Mouse (Mus musculus): ENCODE data around the gene Nab1. TPM values are rescaled to one million over a fixed set of nuclear protein-coding genes. Genes with fewer than 3 reads are reported as not detected.

The Nab1 gene
- polyA plus RNA-seq, 1 experiment from 2014 or later, result 8.0 TPM

GRCm38 (mm10) chr1:52463305-52463704 is 37.2 kb downstream of the Nab1 start:
- no peak for ATAC-seq
- no peak overlapping the region for H3K4me2 ChIP-seq (ENCODE audit: low read length)
- no peaks in the 10 kb centered on the region for H3K27me3 ChIP-seq (replicated peaks; ENCODE audit: control insufficient read depth, insufficient read depth, low read length)
- WGBS, result 83% methylated on average over 6 of the region's 6 CpGs
- H3K36me3 ChIP-seq (ENCODE audit: control insufficient read depth, insufficient read depth, low read length), result no peaks in the 10 kb centered on the region
- no peak overlapping the region for H3K27ac ChIP-seq (ENCODE audit: low read depth, low read length)
- no peaks in the 10 kb centered on the region for H3K4me1 ChIP-seq (ENCODE audit: control insufficient read depth, insufficient read depth, low read depth, low read length)
- no peaks in the 10 kb centered on the region for H3K9me3 ChIP-seq (ENCODE audit: control insufficient read depth, low read length)
- no peak overlapping the region for H3K4me3 ChIP-seq (ENCODE audit: low read length)
- no peak overlapping the region for H3K9ac ChIP-seq (ENCODE audit: low read depth, low read length)

GRCm38 (mm10) chr1:52456571-52456970 is 43.9 kb downstream of the Nab1 start:
- no peak for ATAC-seq
- 48% methylated on average over 7 of the region's 7 CpGs for WGBS
- no peaks in the 10 kb centered on the region for H3K36me3 ChIP-seq (ENCODE audit: control insufficient read depth, insufficient read depth, low read length)
- no peak overlapping the region for H3K9ac ChIP-seq (ENCODE audit: low read depth, low read length)
- no peak overlapping the region for H3K27ac ChIP-seq (ENCODE audit: low read depth, low read length)
- no peaks in the 10 kb centered on the region for H3K27me3 ChIP-seq (replicated peaks; ENCODE audit: control insufficient read depth, insufficient read depth, low read length)
- no peaks in the 10 kb centered on the region for H3K9me3 ChIP-seq (ENCODE audit: control insufficient read depth, low read length)
- no peak overlapping the region for H3K4me3 ChIP-seq (ENCODE audit: low read length)
- no peaks in the 10 kb centered on the region for H3K4me1 ChIP-seq (ENCODE audit: control insufficient read depth, insufficient read depth, low read depth, low read length)
- H3K4me2 ChIP-seq (ENCODE audit: low read length), result no peak overlapping the region

- H3K4me2 ChIP-seq (ENCODE audit: low read length), result no peak overlapping the region
- H3K4me3 ChIP-seq (ENCODE audit: low read length), result no peak overlapping the region
- H3K4me1 ChIP-seq (ENCODE audit: control insufficient read depth, insufficient read depth, low read depth, low read length), result no peaks in the 10 kb centered on the region
- ATAC-seq, result no peak
- 91% methylated on average over 3 of the region's 3 CpGs for WGBS
- H3K9ac ChIP-seq (ENCODE audit: low read depth, low read length), result no peak overlapping the region
- H3K9me3 ChIP-seq (ENCODE audit: control insufficient read depth, low read length), result no peaks in the 10 kb centered on the region
- no peaks in the 10 kb centered on the region for H3K36me3 ChIP-seq (ENCODE audit: control insufficient read depth, insufficient read depth, low read length)
- H3K27ac ChIP-seq (ENCODE audit: low read depth, low read length), result no peak overlapping the region
- H3K27me3 ChIP-seq (replicated peaks; ENCODE audit: control insufficient read depth, insufficient read depth, low read length), result no peaks in the 10 kb centered on the region
Observed at GRCm38 (mm10) chr1:52454509-52455001, 45.9 kb downstream of the Nab1 start.

- H3K4me2 ChIP-seq (ENCODE audit: low read length), result no peak overlapping the region
- 74% methylated on average over 1 of the region's 1 CpGs for WGBS
Observed at GRCm38 (mm10) chr1:52451360-52451759, 49.1 kb downstream of the Nab1 start.

GRCm38 (mm10) chr1:52435856-52436255 is 64.6 kb downstream of the Nab1 start:
- Histone ChIP-seq H3K27me3 (replicated peaks; ENCODE audit: control insufficient read depth, insufficient read depth, low read length) (no peaks in the 10 kb centered on the region), H3K4me2 (ENCODE audit: low read length) (no peak overlapping the region), H3K9ac (ENCODE audit: low read depth, low read length) (no peak overlapping the region), H3K4me1 (ENCODE audit: control insufficient read depth, insufficient read depth, low read depth, low read length) (no peaks in the 10 kb centered on the region), H3K27ac (ENCODE audit: low read depth, low read length) (no peak overlapping the region), H3K9me3 (ENCODE audit: control insufficient read depth, low read length) (no peaks in the 10 kb centered on the region), H3K36me3 (ENCODE audit: control insufficient read depth, insufficient read depth, low read length) (no peaks in the 10 kb centered on the region), H3K4me3 (ENCODE audit: low read length) (no peak overlapping the region)
- peak; percentile 40; the same call in 1 of the 2 replicates for ATAC-seq
- 65% methylated on average over 6 of the region's 6 CpGs for WGBS

More at GRCm38 (mm10) chr1:52451360-52451759, 49.1 kb downstream of the Nab1 start:
- Histone ChIP-seq H3K27me3 (replicated peaks; ENCODE audit: control insufficient read depth, insufficient read depth, low read length) (no peaks in the 10 kb centered on the region), H3K27ac (ENCODE audit: low read depth, low read length) (no peak overlapping the region), H3K9ac (ENCODE audit: low read depth, low read length) (no peak overlapping the region), H3K36me3 (ENCODE audit: control insufficient read depth, insufficient read depth, low read length) (no peaks in the 10 kb centered on the region), H3K4me3 (ENCODE audit: low read length) (no peak overlapping the region), H3K4me1 (ENCODE audit: control insufficient read depth, insufficient read depth, low read depth, low read length) (no peaks in the 10 kb centered on the region), H3K9me3 (ENCODE audit: control insufficient read depth, low read length) (no peaks in the 10 kb centered on the region)
- ATAC-seq, result no peak

GRCm38 (mm10) chr1:52434085-52434484 is 66.4 kb downstream of the Nab1 start:
- ATAC-seq, result no peak
- 87% methylated on average over 4 of the region's 4 CpGs for WGBS

GRCm38 (mm10) chr1:52431806-52432205 is 68.7 kb downstream of the Nab1 start:
- WGBS, result 85% methylated on average over 8 of the region's 8 CpGs
- Histone ChIP-seq H3K4me2 (ENCODE audit: low read length) (no peak overlapping the region), H3K27ac (ENCODE audit: low read depth, low read length) (no peak overlapping the region), H3K9ac (ENCODE audit: low read depth, low read length) (no peak overlapping the region), H3K27me3 (replicated peaks; ENCODE audit: control insufficient read depth, insufficient read depth, low read length) (no peaks in the 10 kb centered on the region), H3K4me3 (ENCODE audit: low read length) (no peak overlapping the region), H3K4me1 (ENCODE audit: control insufficient read depth, insufficient read depth, low read depth, low read length) (no peaks in the 10 kb centered on the region), H3K9me3 (ENCODE audit: control insufficient read depth, low read length) (no peaks in the 10 kb centered on the region), H3K36me3 (ENCODE audit: control insufficient read depth, insufficient read depth, low read length) (no peaks in the 10 kb centered on the region)
- ATAC-seq, result no peak

More at GRCm38 (mm10) chr1:52434085-52434484, 66.4 kb downstream of the Nab1 start:
- H3K4me2 ChIP-seq (ENCODE audit: low read length), result no peak overlapping the region
- H3K36me3 ChIP-seq (ENCODE audit: control insufficient read depth, insufficient read depth, low read length), result no peaks in the 10 kb centered on the region
- no peak overlapping the region for H3K9ac ChIP-seq (ENCODE audit: low read depth, low read length)
- no peak overlapping the region for H3K4me3 ChIP-seq (ENCODE audit: low read length)
- H3K4me1 ChIP-seq (ENCODE audit: control insufficient read depth, insufficient read depth, low read depth, low read length), result no peaks in the 10 kb centered on the region
- no peaks in the 10 kb centered on the region for H3K9me3 ChIP-seq (ENCODE audit: control insufficient read depth, low read length)
- H3K27ac ChIP-seq (ENCODE audit: low read depth, low read length), result no peak overlapping the region
- H3K27me3 ChIP-seq (replicated peaks; ENCODE audit: control insufficient read depth, insufficient read depth, low read length), result no peaks in the 10 kb centered on the region

- no peaks in the 10 kb centered on the region for H3K4me1 ChIP-seq (ENCODE audit: control insufficient read depth, insufficient read depth, low read depth, low read length)
- ATAC-seq, result no peak
- no peak overlapping the region for H3K4me2 ChIP-seq (ENCODE audit: low read length)
- H3K4me3 ChIP-seq (ENCODE audit: low read length), result no peak overlapping the region
- WGBS, result 89% methylated on average over 2 of the region's 2 CpGs
- no peak overlapping the region for H3K9ac ChIP-seq (ENCODE audit: low read depth, low read length)
- no peaks in the 10 kb centered on the region for H3K9me3 ChIP-seq (ENCODE audit: control insufficient read depth, low read length)
- no peaks in the 10 kb centered on the region for H3K27me3 ChIP-seq (replicated peaks; ENCODE audit: control insufficient read depth, insufficient read depth, low read length)
- no peaks in the 10 kb centered on the region for H3K36me3 ChIP-seq (ENCODE audit: control insufficient read depth, insufficient read depth, low read length)
- no peak overlapping the region for H3K27ac ChIP-seq (ENCODE audit: low read depth, low read length)
Observed at GRCm38 (mm10) chr1:52430606-52431005, 69.9 kb downstream of the Nab1 start.

- 95% methylated on average over 1 of the region's 1 CpGs for WGBS
- Histone ChIP-seq H3K9me3 (ENCODE audit: control insufficient read depth, low read length) (no peaks in the 10 kb centered on the region), H3K27me3 (replicated peaks; ENCODE audit: control insufficient read depth, insufficient read depth, low read length) (no peaks in the 10 kb centered on the region), H3K4me2 (ENCODE audit: low read length) (no peak overlapping the region), H3K36me3 (ENCODE audit: control insufficient read depth, insufficient read depth, low read length) (no peaks in the 10 kb centered on the region), H3K4me1 (ENCODE audit: control insufficient read depth, insufficient read depth, low read depth, low read length) (no peaks in the 10 kb centered on the region), H3K4me3 (ENCODE audit: low read length) (no peak overlapping the region), H3K9ac (ENCODE audit: low read depth, low read length) (no peak overlapping the region), H3K27ac (ENCODE audit: low read depth, low read length) (no peak overlapping the region)
- ATAC-seq, result no peak
Observed at GRCm38 (mm10) chr1:52430116-52430515, 70.4 kb downstream of the Nab1 start.
